Mouse (Mus musculus): ENCODE data around the gene Mrpl27.

DNA sequence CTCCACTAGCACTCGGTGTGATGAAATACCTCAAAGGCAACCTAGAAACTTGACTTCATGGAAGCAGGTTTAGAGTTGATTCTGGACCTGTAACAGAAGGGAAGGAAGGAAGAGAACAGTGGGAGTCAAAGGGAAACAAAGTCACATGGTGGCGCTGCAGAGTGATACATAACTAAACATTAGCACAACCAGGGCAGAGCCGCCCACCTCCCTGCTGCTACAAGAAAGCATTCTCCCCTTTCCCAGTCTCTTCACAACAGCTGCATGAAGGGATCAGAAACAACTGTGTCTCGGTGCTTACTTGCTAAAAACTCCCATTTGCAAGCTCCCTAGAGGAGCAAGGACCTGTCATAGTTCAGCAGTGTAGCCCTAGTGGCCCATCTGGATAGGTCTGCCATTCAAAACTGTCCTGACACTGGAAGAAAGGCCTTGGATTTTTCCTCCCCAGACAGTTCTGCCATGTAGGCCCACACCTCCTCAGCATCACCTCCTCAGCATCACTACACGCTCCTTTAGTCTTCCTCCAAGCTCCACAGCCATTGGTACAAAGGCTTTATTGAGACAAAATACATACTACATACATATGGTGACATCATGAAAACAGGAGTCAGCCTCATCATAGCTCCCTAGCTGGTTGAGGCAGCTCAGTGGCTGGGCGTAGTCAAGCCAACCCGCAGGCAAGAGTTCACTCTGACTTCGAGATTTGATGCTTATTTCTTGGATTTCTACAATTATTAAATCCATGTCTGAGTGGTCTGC lies 8.9 kb upstream of the Mrpl27 start:
- TF ChIP-seq EP300 (IDR thresholded peaks at IDR 0.05; ENCODE audit: low read depth) (no peak), CTCF (IDR thresholded peaks at IDR 0.05; ENCODE audit: low read depth) (no peak)

Data from liver, postnatal 0 days (tissue).